Mouse (Mus musculus): ENCODE data around the gene Ccdc171. TPM values are rescaled to one million over a fixed set of nuclear protein-coding genes. Genes with fewer than 3 reads are reported as not detected.

Gene Ccdc171
- polyA plus RNA-seq, 1 experiment: 1.5 TPM

DNA sequence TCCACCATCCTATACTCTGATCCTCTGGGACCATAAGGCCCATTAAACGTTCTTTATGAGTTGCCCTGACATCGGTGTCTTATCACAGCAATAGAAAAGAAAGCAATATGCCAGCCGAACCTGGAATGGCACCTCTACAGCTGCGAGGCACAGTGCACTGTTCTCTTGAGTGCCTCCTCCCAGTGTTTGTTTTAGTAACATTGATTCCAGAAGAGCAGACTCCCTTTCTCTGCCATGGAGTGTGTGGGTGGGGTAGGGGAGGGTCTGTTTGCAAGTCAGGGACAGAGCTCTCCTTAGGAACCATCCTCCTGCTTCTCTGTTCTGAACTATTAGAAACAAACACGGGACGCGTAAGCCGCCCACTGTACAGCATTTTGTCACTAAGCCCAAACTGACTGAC, 352.9 kb downstream of the Ccdc171 start:
- WGBS: 50% methylated on average over 8 of the region's 8 CpGs
- TF ChIP-seq POLR2A (IDR thresholded peaks at IDR 0.05; ENCODE audit: borderline replicate concordance, extremely low read depth, low read depth, low read length) (no peak), CTCF (IDR thresholded peaks at IDR 0.05; ENCODE audit: insufficient read depth, low read length) (no peak)
- H3K4me3 ChIP-seq (replicated peaks; ENCODE audit: extremely low read depth, low read depth, low read length): no peak overlapping the region
- DNase-seq: no peak
- no peaks in the 10 kb centered on the region for H3K4me1 ChIP-seq (ENCODE audit: control insufficient read depth, insufficient read depth, low read length)

DNA sequence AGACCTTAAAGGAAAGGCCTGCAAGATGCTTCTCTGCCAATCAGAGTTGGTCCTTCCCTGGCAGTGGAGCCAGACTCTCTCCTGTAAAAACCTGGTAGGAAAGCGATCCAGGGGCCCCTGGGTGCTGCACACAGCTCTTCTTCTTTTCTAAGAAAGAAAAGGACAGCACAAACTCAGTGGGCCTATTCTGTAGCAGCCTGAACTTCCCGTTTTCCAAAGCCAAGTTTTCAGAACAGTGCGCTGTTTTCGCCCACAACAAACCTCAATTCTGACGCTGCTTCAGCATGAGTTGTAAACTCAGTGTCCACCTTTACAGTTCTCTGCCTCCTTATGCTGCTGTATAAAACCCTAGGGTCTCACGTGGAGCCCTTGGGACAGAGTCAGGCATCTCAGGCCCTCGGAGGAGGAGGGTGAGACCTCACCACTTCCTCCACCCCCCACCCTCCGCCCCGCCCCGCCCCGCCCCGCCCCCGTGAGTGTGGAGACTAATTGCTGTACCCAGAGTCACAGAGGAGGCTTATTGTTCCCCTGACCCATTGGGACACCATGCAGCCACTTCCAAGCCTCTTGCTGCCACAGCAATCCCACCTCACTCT, 363.2 kb downstream of the Ccdc171 start:
- 45% methylated on average over 13 of the region's 13 CpGs for WGBS
- Histone ChIP-seq H3K4me1 (ENCODE audit: control insufficient read depth, insufficient read depth, low read length) (no peaks in the 10 kb centered on the region), H3K4me3 (replicated peaks; ENCODE audit: extremely low read depth, low read depth, low read length) (no peak overlapping the region)
- TF ChIP-seq CTCF (IDR thresholded peaks at IDR 0.05; ENCODE audit: insufficient read depth, low read length): no peak
- no peak for TF ChIP-seq POLR2A (IDR thresholded peaks at IDR 0.05; ENCODE audit: borderline replicate concordance, extremely low read depth, low read depth, low read length)
- DNase-seq: no peak

DNA sequence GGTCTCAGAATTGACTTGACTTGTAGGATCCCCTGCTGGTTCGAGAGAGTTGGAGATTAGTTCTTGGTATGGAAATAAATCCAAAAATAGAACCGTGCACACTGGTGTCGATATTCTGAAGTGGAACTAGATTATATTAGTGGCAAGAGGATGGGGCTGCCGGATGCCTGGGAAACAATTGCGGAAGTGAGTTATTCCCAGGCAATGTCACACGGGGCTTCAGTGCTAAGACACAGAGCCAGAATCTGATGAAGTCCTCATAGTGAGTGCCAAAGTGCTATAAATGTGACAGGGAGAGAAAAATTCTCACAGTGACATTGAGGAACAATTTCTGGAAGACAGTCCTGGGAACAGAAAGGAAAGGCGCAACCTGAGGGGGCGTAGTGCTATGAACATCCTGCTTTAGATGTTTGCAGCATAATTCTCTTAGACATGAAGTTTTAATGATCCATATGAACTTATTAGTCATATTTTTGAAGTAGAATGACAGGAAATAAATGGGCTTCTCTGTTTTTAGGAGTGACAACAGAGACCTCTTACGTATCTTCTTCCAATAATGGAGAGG, 376.8 kb downstream of the Ccdc171 start:
- H3K4me3 ChIP-seq (replicated peaks; ENCODE audit: extremely low read depth, low read depth, low read length): no peak overlapping the region
- TF ChIP-seq CTCF (IDR thresholded peaks at IDR 0.05; ENCODE audit: insufficient read depth, low read length) (no peak), POLR2A (IDR thresholded peaks at IDR 0.05; ENCODE audit: borderline replicate concordance, extremely low read depth, low read depth, low read length) (no peak)
- 66% methylated on average over 9 of the region's 9 CpGs for WGBS
- no peaks in the 10 kb centered on the region for H3K4me1 ChIP-seq (ENCODE audit: control insufficient read depth, insufficient read depth, low read length)
- no peak for DNase-seq

Other genes starting within 250 kb of the Ccdc171 start
- gene Ttc39b, start 201.3 kb upstream of the Ccdc171 start, polyA plus RNA-seq (2012; rRNA removed): 4.0 and 7.1 TPM in 2 replicates
- 15.0 and 18.9 TPM in 2 replicates for gene Snapc3, start 107.8 kb upstream of the Ccdc171 start, polyA plus RNA-seq (2012; rRNA removed)
- 18.0 and 24.0 TPM in 2 replicates for gene Psip1, start 39.1 kb upstream of the Ccdc171 start, polyA plus RNA-seq (2012; rRNA removed)

Measured in lung, adult 2 months (tissue).